Mouse (Mus musculus): ENCODE measurements around the gene Ano6.

- TF ChIP-seq POLR2A (IDR thresholded peaks at IDR 0.05; ENCODE audit: control insufficient read depth, low read depth, low read length) (no peak), CTCF (IDR thresholded peaks at IDR 0.05; ENCODE audit: control insufficient read depth, insufficient read depth, insufficient replicate concordance, low read depth, low read length) (no peak)
These were observed 101.5 kb downstream of the Ano6 start for GRCm38 (mm10) chr15:95892171-95892570.

All from testis, adult 2 months (tissue).